Mouse (Mus musculus): ENCODE data around the gene Gm48551.

Gm48551 gene

DNA sequence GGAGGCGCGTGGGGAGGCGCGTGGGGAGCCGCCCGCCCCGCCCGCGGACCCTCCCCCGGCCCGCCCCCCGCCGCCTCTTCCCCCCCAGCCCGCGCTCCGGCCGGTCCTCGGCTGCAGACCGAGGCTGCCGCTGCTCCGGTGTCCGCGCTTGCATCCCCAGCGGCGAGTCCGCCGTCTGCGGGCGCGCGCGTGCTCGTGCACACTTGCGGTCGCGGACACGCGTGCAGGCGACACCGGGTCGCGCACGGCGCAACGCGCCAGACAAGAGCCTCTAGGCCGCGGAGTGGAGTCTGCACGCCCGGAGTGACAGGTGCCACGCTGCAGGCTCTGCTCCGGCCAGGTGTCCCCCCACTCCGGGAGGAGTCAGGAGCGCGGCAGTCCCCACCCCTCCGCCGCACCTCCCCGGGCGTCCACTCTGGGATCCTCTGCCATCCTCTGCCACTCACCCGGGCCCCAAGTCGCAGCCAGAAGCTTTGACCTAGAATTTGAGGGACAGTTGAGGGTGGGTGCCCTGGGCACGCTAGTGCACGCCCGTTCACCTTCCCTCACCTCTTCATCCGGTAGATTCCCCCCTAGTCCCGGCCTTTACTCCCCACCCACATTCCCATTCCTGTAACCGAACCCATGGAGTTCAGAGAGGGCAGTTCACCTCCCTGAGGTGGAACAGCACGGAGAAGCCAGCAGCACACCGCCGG lies 46.7 kb downstream of the Gm48551 start:
- DNase-seq (ENCODE audit: low read depth): no peak

- peak; percentile 64 for DNase-seq (ENCODE audit: low read depth)
Observed at GRCm38 (mm10) chr10:81431526-81432168, 47.4 kb downstream of the Gm48551 start.

- no peak for DNase-seq (ENCODE audit: low read depth)
Observed at GRCm38 (mm10) chr10:81432169-81432867, 48.1 kb downstream of the Gm48551 start.

DNA sequence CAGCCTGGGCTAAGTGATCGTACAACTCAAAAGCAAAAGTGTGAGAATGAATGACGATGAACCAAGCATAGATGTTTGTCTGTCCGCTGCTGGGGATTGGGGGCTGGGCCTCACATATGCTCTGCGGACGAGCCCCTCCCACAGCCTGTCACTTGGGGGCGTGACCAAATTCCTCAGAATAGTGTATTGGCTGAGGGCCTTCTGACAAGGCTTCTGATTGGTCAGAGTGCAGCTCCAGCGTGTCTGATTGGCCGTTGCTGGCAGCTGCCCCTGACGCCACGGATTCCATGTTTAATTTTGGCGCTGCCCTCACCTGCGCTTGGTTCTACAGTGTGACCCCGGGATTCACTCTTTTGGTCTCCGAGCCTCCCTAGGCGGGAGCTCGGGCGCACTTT lies 48.6 kb downstream of the Gm48551 start:
- peak; percentile 98 for DNase-seq (ENCODE audit: low read depth)

DNA sequence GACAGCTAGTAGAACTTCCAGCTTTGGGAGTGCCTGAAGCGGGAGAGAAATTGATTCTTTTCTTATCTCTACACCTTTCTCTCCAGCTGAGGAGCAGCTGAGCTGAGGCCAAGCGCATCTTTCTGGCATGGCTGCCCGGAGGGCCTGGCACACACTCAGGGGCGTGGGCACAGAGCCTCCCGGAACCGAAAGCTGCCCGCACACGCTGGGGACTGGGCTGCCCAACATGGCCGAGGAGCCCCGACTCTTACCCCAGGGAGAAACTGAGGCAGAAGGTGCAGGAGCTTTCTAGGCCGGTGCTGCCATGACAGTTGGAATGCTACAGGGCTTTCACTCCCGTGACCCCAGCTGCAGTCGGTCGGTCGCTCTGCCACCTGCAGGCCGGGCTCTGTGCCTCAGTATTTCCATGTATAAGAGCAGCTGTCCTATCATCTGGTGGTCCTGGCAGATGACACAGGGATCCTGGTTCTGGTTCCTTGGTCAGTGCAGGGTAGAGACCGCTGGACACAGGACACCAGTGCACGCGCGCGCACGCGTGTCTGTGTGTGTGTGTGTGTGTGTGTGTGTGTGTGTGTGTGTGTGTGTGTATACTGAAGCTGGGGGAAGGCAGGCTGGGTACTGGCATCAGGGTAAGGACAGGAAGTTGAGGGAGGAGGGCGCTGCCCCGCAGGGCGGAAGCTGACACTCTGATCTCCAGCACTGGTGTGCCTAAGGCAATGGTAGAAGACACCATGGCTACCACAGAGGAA lies 49.4 kb downstream of the Gm48551 start:
- peak; percentile 85 for DNase-seq (ENCODE audit: low read depth)

GRCm38 (mm10) chr10:81434361-81435263 lies 50.3 kb downstream of the Gm48551 start:
- peak; percentile 68 for DNase-seq (ENCODE audit: low read depth)

DNA sequence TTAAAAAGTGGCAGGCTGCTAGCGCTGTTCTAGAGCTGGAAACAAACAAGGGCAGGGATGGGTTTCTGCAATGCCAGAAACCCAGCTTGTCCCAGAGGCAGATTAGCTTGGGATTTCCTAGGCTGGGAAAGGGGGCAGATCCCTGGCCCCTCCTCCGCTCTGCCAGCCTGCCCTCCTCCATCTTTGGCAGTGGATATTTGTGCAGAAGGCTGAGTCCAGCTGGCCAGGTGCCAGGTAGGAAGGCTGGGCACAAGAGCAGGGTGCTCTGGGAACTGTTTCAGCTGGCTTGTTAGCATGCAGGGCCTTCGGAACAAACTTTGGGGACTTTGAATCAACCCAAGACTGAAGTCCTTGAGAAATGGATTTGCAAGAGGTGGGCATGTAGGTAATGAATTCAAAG lies 51.2 kb downstream of the Gm48551 start:
- DNase-seq (ENCODE audit: low read depth): peak; percentile 10

DNA sequence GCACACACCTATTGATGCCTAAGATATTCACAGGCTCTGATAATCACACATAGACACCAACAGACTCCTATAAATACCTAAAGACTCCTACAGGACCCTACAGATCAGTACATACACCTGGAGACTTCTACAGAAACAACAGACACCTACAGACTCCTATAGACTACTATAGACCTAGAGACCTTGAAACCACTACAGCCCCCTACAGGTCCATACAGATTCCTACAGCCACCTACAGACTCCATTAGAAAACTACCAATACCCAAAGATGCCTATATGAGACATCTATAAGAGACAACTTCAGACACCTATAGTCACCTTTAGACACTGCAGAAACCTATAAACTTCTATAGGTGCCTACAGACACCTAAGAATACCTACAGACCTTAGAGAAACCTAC lies 56.8 kb downstream of the Gm48551 start:
- DNase-seq (ENCODE audit: low read depth): peak; percentile 59

Data from induced T-regulatory cell, adult 2 months (primary cell).